Mouse (Mus musculus): ENCODE data around the gene Cntfr. TPM values are rescaled to one million over a fixed set of nuclear protein-coding genes. Genes with fewer than 3 reads are reported as not detected.

Cntfr gene
- polyA plus RNA-seq, 1 experiment from 2014 or later: 51.6 TPM

DNA sequence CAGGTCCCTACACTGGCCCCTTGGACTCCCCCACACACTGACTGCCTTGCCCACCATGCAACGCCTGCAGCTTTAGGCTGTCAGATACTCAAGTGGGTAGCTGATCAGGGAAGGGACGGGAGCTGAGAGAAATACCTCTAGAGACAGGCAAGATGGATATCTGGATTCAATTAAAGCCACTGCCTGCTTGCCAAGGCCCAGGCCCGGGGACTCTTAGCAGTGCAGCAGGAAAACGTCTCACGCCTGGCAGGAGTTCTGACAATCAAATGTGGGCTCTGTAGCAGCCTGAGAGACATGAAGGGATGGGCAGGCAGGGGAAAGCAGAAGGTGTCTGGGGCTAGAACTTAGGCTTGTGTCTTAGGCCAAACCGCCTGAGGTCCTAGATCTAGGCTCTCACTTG, 19.9 kb upstream of the Cntfr start:
- H3K9me3 ChIP-seq: no peaks in the 10 kb centered on the region
- DNase-seq (ENCODE audit: low spot score): no peak
- no peak overlapping the region for H3K27ac ChIP-seq
- H3K36me3 ChIP-seq: peaks cover 67% of the 10 kb centered on the region
- H3K27me3 ChIP-seq (ENCODE audit: insufficient read depth, poor library complexity, severe bottlenecking): no peaks in the 10 kb centered on the region
- peaks cover 44% of the 10 kb centered on the region for H3K4me1 ChIP-seq (replicated peaks)
- WGBS: 65% methylated on average over 6 of the region's 6 CpGs
- no peak overlapping the region for H3K4me3 ChIP-seq

DNA sequence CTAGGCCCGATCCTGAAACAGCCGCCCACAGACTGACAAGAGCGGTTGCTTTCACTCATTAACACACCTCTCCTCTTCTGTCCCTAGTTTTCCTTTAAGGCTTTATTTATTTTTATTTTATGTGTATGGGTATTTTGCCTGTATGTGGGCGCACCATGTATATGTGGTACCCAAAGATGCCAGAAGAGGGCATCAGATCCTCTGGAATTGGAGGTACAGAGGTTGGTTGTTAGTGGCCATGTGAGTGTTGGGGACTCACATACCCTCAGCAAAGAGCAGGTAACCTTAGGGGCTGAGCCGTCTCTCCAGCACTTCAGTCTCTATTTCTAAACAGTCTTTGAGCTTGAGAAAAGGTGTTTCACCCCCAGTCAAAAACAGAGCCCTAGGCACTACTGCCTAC, 18.7 kb upstream of the Cntfr start:
- Histone ChIP-seq H3K36me3 (peaks cover 76% of the 10 kb centered on the region), H3K9me3 (no peaks in the 10 kb centered on the region), H3K27ac (no peak overlapping the region), H3K27me3 (ENCODE audit: insufficient read depth, poor library complexity, severe bottlenecking) (no peaks in the 10 kb centered on the region), H3K4me3 (no peak overlapping the region), H3K4me1 (replicated peaks) (peaks cover 48% of the 10 kb centered on the region)
- WGBS: 83% methylated on average over 5 of the region's 5 CpGs
- DNase-seq (ENCODE audit: low spot score): no peak

- Histone ChIP-seq H3K4me3 (no peak overlapping the region), H3K36me3 (peaks cover 75% of the 10 kb centered on the region), H3K27me3 (ENCODE audit: insufficient read depth, poor library complexity, severe bottlenecking) (no peaks in the 10 kb centered on the region), H3K9me3 (no peaks in the 10 kb centered on the region), H3K4me1 (replicated peaks) (peaks cover 48% of the 10 kb centered on the region), H3K27ac (no peak overlapping the region)
- 82% methylated on average over 8 of the region's 8 CpGs for WGBS
- no peak for DNase-seq (ENCODE audit: low spot score)
Observed at GRCm38 (mm10) chr4:41715082-41715481, 18.2 kb upstream of the Cntfr start.

- Histone ChIP-seq H3K36me3 (peaks cover 67% of the 10 kb centered on the region), H3K9me3 (no peaks in the 10 kb centered on the region), H3K27ac (no peak overlapping the region), H3K4me3 (no peak overlapping the region), H3K4me1 (replicated peaks) (peaks cover 48% of the 10 kb centered on the region), H3K27me3 (ENCODE audit: insufficient read depth, poor library complexity, severe bottlenecking) (no peaks in the 10 kb centered on the region)
- DNase-seq (ENCODE audit: low spot score): peak; percentile 59
- WGBS: 15% methylated on average over 8 of the region's 8 CpGs
Observed at GRCm38 (mm10) chr4:41714276-41714675, 17.4 kb upstream of the Cntfr start.

- Histone ChIP-seq H3K27ac (peak within 1 kb of the TSS; percentile 97), H3K4me3 (peak within 1 kb of the TSS; percentile 75), H3K27me3 (ENCODE audit: insufficient read depth, poor library complexity, severe bottlenecking) (no peaks in the 10 kb centered on the region), H3K36me3 (peaks cover 59% of the 10 kb centered on the region), H3K9me3 (no peaks in the 10 kb centered on the region), H3K4me1 (replicated peaks) (peaks cover 54% of the 10 kb centered on the region)
- WGBS: under 1% methylated on average over 61 of the region's 61 CpGs
- DNase-seq (ENCODE audit: low spot score): peak; percentile 91
Observed at GRCm38 (mm10) chr4:41713197-41714067, 16.5 kb upstream of the Cntfr start, which contains the start of gene Rpp25l. Rpp25l (minus strand) TSS chr4:41713534.

- Histone ChIP-seq H3K4me3 (peak overlapping the region; percentile 75), H3K27me3 (ENCODE audit: insufficient read depth, poor library complexity, severe bottlenecking) (peaks cover 3% of the 10 kb centered on the region; the same call in 1 of the 2 replicates), H3K9me3 (no peaks in the 10 kb centered on the region), H3K4me1 (replicated peaks) (peaks cover 63% of the 10 kb centered on the region), H3K27ac (peak overlapping the region; percentile 97), H3K36me3 (peaks cover 51% of the 10 kb centered on the region)
- WGBS: 50% methylated on average over 31 of the region's 31 CpGs
- DNase-seq (ENCODE audit: low spot score): no peak
Observed at GRCm38 (mm10) chr4:41712421-41713196, 15.7 kb upstream of the Cntfr start.

DNA sequence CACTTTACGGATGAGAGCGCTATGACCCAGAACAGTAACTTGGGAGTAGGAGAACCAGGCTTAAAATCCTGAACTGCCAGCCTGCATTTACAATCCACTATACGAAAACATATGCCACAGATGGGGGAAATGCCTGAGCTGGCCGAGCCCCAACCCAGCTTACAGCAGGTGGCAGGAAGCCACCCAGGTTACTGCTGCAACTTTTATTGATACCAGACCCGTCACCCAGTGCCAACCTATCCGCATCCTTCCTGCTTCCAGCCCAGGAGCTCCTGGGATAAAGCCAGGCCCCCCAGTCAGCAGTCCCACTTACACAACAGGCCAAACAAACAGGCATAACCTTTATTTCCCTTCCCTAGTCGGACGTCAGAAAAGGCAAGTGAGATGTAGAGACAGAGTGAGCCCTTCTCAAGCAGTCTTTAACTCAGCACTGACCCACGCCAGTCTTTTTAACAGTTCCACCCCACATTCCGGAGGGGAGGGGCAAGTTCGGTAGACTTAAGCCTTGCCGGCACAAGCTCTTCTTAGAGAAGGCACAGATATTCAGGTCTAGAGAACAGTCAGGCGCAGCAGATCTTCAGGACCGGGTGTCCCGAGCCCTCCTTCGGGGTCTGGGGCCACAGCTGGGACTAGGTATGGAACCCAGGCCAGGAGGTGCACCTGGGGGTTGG, 15.0 kb upstream of the Cntfr start:
- 86% methylated on average over 16 of the region's 16 CpGs for WGBS
- Histone ChIP-seq H3K27ac (peak overlapping the region; percentile 97), H3K9me3 (no peaks in the 10 kb centered on the region), H3K4me1 (replicated peaks) (peaks cover 65% of the 10 kb centered on the region), H3K4me3 (peak overlapping the region; percentile 75), H3K27me3 (ENCODE audit: insufficient read depth, poor library complexity, severe bottlenecking) (peaks cover 3% of the 10 kb centered on the region; the same call in 1 of the 2 replicates), H3K36me3 (peaks cover 43% of the 10 kb centered on the region)
- DNase-seq (ENCODE audit: low spot score): no peak

GRCm38 (mm10) chr4:41710229-41710628, 13.3 kb upstream of the Cntfr start:
- DNase-seq (ENCODE audit: low spot score): no peak
- Histone ChIP-seq H3K9me3 (no peaks in the 10 kb centered on the region), H3K4me1 (replicated peaks) (peaks cover 69% of the 10 kb centered on the region), H3K4me3 (no peak overlapping the region), H3K27ac (no peak overlapping the region), H3K27me3 (ENCODE audit: insufficient read depth, poor library complexity, severe bottlenecking) (peaks cover 19% of the 10 kb centered on the region), H3K36me3 (peaks cover 28% of the 10 kb centered on the region)
- 76% methylated on average over 4 of the region's 4 CpGs for WGBS

GRCm38 (mm10) chr4:41708192-41708745, 11.4 kb upstream of the Cntfr start:
- Histone ChIP-seq H3K27me3 (ENCODE audit: insufficient read depth, poor library complexity, severe bottlenecking) (peaks cover 28% of the 10 kb centered on the region), H3K4me3 (no peak overlapping the region), H3K9me3 (no peaks in the 10 kb centered on the region), H3K27ac (no peak overlapping the region), H3K4me1 (replicated peaks) (peaks cover 67% of the 10 kb centered on the region), H3K36me3 (peaks cover 23% of the 10 kb centered on the region)
- DNase-seq (ENCODE audit: low spot score): no peak
- WGBS: 45% methylated on average over 8 of the region's 8 CpGs

DNA sequence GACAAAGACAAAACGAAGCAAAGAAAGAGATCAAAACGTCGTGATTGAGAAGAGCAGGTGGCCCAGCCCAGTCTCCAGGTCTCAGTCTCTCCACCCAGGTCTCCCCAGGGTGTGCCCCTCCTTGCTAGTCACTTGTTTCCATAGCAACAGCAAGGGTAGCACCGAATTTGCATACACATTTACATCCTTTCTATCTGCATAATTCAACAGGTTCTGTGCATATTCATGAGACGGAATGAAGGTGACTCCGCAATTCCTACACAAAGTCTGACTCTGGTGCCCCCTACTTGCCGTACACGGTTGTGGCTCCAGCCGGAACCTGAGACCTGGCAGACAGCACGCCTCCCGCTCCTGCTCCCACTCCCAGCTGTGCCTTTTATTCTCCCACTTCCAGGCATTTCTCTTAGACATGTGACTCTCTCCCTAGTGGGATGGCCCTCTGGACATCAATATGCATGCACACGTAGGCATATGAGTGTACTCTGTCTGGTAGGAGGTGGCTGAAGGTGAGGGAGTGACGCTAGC, 10.2 kb upstream of the Cntfr start:
- DNase-seq (ENCODE audit: low spot score): peak; percentile 79
- Histone ChIP-seq H3K4me3 (peak overlapping the region; percentile 32), H3K27ac (peak overlapping the region; percentile 62), H3K36me3 (peaks cover 19% of the 10 kb centered on the region), H3K9me3 (no peaks in the 10 kb centered on the region), H3K4me1 (replicated peaks) (peaks cover 57% of the 10 kb centered on the region), H3K27me3 (ENCODE audit: insufficient read depth, poor library complexity, severe bottlenecking) (peaks cover 28% of the 10 kb centered on the region)
- WGBS: under 1% methylated on average over 13 of the region's 13 CpGs

GRCm38 (mm10) chr4:41705922-41706754, 9.2 kb upstream of the Cntfr start:
- Histone ChIP-seq H3K36me3 (peaks cover 9% of the 10 kb centered on the region), H3K27me3 (ENCODE audit: insufficient read depth, poor library complexity, severe bottlenecking) (peaks cover 28% of the 10 kb centered on the region), H3K9me3 (no peaks in the 10 kb centered on the region), H3K4me3 (peak overlapping the region; percentile 32; the same call in 1 of the 2 replicates), H3K4me1 (replicated peaks) (peaks cover 47% of the 10 kb centered on the region), H3K27ac (peak overlapping the region; percentile 41; the same call in 1 of the 2 replicates)
- DNase-seq (ENCODE audit: low spot score): no peak
- WGBS: 73% methylated on average over 19 of the region's 19 CpGs

Measured in hindbrain, embryonic 10.5 days (tissue).